Mouse (Mus musculus): ENCODE results near the gene Plxna2.

DNA sequence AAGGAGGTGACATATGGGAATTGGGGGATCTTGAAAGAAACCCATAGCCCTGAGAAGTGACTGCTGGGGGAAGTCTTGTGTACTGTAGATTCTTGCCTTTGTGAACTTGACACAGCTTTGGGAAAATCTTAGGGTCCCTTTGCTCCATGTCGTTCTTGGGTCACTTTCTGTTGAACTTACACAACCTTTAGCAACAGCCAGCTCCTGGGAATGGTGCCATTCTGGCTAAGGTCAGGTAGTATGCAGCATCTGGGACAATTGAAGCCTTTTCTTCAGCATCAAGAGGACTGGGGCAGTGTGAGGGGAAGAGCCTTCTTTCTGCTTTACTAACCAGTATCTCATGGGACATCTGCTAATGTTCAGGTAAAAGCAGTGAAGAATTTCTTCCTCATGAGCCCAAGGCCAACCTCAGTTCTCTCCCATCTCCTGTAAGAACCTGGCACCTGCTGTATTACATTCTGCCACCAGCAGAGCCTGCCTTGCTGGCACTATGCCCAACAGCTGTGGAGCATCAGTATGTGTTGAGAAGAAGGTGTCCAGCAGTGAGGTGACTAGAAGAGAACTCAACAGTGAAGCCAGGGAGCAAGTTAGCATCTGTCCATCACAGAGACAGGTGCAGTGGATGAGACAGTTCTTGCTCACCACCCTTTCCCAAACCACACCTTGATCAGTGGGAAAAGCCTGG, 86.3 kb downstream of the Plxna2 start:
- TF ChIP-seq CTCF (IDR thresholded peaks at IDR 0.05; ENCODE audit: extremely low read depth, insufficient read depth, low read length) = no peak
- no peak for TF ChIP-seq POLR2A (IDR thresholded peaks at IDR 0.05; ENCODE audit: extremely low read depth, insufficient read depth, low read length)

All from cortical plate, adult 2 months (tissue).